Mouse (Mus musculus) CH12.LX (cell line): ENCODE results near the gene Thbs1.

Source experiments
- CTCF ChIP-seq, 2 experiments: IDR thresholded peaks in 1 of 2; conservative IDR thresholded peaks in 1 of 2; 2 replicates each; pipeline ENCODE4 v1.5.1; 2011 to 2012; ENCODE audit warnings: low read depth in 2 of 2, low read length in 2 of 2, improper control_type of control experiment in 1 of 2, inconsistent platforms in 1 of 2, mild to moderate bottlenecking in 1 of 2, moderate library complexity in 1 of 2
- EP300 ChIP-seq: IDR thresholded peaks from 2 replicates; pipeline ENCODE4 v1.6.1; 2011; ENCODE audit warnings: low read length, improper control_type of control experiment
- HCFC1 ChIP-seq: IDR thresholded peaks from 2 replicates; pipeline ENCODE4 v1.6.1; 2012; ENCODE audit warnings: low read depth, mild to moderate bottlenecking, inconsistent platforms, low read length, improper control_type of control experiment
- MYC ChIP-seq: IDR thresholded peaks from 2 replicates; pipeline ENCODE4 v1.6.1; 2011; ENCODE audit warnings: low read depth, mild to moderate bottlenecking, improper control_type of control experiment, low read length
- PAX5 ChIP-seq: IDR thresholded peaks from 2 replicates; pipeline ENCODE4 v1.6.1; 2012; ENCODE audit warnings: low read length, inconsistent platforms, mixed read lengths
- SMC3 ChIP-seq: IDR thresholded peaks from 2 replicates; pipeline ENCODE4 v1.6.1; 2011; ENCODE audit warnings: low read depth, low read length, improper control_type of control experiment

GRCm38 (mm10) chr2:118174558-118175383 lies 63.1 kb downstream of the Thbs1 start:
- TF ChIP-seq MYC (no peak), EP300 (no peak), PAX5 (no peak), CTCF (conservative IDR thresholded peaks at IDR 0.05 in 1 of 2, IDR thresholded peaks at IDR 0.05 in 1 of 2; ENCODE audit: low read depth in 2 of 2, low read length in 2 of 2) (no peak), SMC3 (no peak), HCFC1 (no peak)
